Mouse (Mus musculus): ENCODE data around the gene Cldn4. TPM values are rescaled to one million over a fixed set of nuclear protein-coding genes. Genes with fewer than 3 reads are reported as not detected.

The Cldn4 gene
- polyA plus RNA-seq (2014; fragmentation: Illumina TruSeq; extraction: RNeasy Lipid Tissue Mini Kit (QIAGEN cat#74804); ENCODE audit: low replicate concordance) = 1.6 TPM

DNA sequence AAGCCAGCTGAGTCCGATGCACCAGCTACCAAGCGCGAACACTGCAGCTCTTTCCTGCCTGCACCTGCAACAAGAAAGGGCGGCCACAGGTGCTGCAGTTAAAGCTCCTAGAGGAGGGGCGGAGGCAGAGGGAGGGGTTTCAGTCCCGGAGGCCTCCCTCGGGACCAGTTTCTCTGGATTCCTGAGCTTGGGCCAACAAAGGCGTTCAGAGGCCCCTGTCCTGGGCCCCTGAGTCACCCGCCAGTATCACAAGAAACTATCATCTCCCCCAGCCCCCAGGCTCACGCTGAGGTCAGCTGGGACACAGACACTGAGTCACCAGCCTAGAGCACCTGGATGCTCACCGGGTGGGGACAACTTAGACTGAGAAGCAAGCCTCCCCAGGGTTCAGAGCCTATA is at the start of gene Cldn4:
Gene Cldn4 (minus strand): TSS at position 78 of the 399 bp plus-strand sequence.

DNA sequence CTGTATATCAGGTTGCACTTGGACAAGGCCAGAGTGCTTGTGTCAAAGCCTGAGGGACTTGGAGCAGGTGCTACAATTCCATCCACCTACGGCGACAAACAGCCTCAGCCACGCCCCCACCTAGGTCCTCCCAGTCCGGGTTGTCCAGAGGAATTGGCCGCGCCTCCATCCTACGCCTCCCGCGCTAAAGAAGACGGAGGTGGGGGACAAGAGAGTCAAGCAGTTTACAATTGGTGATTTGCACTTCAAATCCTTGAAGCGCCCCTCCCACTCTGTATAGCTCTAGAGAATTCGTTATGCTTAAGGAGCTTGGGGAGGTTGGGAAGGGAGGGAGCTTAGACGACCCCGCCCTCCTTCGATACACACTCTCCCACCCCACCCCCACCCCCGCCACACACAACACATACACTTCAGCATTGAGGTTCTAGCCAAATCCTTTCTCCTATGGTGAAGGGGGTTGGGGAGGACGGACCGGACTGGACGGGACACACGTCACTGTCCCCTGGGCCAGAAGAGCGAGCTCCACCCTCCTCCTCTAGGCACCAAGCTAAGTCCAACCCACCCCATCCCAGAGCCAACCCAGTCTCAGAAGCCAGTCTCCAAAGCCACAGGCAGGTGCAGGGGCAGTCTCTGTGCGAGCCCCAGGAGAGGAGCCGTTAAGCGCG is 39.0 kb upstream of the Cldn4 start, which contains the start of gene Cldn3:
Gene Cldn3 (plus strand): TSS at position 582 of the 665 bp plus-strand sequence.

DNA sequence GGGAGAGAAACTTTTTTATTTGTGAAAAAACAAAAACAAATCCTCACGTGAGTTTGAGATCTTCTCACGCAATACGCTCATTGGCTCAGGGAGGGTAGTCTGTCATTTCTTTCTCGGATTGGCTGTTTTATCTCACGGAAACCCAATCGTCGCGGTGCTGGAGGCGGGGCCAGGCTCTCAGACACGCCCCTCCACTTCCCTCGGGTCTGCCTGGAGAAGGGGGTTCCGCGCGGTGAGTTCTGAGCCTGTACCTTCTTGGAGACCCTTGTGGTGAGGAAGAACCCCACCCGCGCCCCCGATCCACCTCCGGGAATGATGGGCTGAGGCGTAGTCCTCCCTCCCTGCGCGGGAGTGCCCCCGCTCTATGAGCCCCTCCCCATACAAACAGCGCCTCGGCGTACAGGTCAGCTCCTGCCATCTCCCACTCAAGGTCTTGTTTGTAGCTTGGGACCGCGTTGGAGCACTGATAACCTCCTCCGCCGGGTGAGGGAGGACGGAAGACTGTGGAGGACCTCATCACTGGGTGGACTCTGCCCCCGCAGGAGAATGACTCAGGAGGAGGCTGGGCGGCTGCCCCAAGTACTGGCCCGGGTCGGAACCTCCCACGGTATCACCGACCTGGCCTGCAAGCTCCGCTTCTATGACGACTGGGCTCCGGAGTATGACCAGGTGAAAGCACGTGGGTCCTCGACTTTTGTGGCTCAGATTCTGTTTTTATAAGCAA is 14.4 kb downstream of the Cldn4 start, which contains the start of gene Mettl27:
Gene Mettl27 (plus strand): TSS at position 190 of the 724 bp plus-strand sequence.

DNA sequence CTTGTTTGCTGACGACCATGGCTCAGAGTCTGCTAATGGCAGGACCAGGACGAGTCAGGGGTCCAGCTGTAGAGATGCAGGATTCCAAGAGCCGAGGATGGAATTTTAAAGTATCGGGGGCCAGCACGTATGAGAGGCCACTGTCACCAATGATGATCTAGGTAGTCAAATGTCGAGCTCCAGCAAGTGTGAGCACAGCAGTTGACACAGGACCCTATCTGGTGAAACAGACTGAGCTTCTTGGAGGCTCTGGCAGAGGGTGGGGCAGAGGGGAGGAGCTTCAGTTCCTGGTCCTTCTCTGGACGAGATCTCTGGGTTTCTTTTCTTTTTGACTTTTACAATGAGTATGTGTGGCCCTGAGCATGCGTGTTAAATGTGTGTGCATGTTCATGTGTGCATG is 31.4 kb downstream of the Cldn4 start, which contains the start of gene Cldn13:
Gene Cldn13 (minus strand): TSS at position 216 of the 400 bp plus-strand sequence.

DNA sequence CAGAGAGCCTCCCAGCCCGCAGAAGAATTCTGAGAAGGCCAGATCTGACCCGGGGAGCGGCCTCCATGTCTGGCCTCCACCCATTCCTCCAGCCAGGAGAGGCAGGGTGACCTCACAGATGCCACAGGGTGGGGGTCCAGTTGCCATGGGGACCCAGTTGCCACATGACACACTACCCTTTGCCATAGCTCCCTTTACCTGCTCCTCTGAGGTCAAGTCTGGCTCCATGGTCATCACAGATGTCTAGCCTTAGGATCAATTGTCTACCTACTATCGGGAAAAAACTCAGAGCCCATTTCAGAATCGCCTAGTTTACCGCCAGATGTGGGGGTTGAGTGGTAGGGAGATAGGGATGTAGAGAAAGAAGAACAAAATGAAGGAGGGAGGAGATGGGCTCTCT is 40.1 kb downstream of the Cldn4 start, which contains the start of gene Tmem270:
Gene Tmem270 (minus strand): TSS at position 101 of the 400 bp plus-strand sequence.

Other genes with a start within 250 kb of the Cldn4 start
- gene Eln, start 199.6 kb downstream of the Cldn4 start, polyA plus RNA-seq (2014; fragmentation: Illumina TruSeq; extraction: RNeasy Lipid Tissue Mini Kit (QIAGEN cat#74804); ENCODE audit: low replicate concordance) = 1.1 TPM
- gene Tmem270, start 40.2 kb downstream of the Cldn4 start, polyA plus RNA-seq (2014; fragmentation: Illumina TruSeq; extraction: RNeasy Lipid Tissue Mini Kit (QIAGEN cat#74804); ENCODE audit: low replicate concordance) = not detected
- gene Cldn13, start 31.4 kb downstream of the Cldn4 start, polyA plus RNA-seq (2014; fragmentation: Illumina TruSeq; extraction: RNeasy Lipid Tissue Mini Kit (QIAGEN cat#74804); ENCODE audit: low replicate concordance) = not detected
- gene Mettl27, start 14.6 kb downstream of the Cldn4 start, polyA plus RNA-seq (2014; fragmentation: Illumina TruSeq; extraction: RNeasy Lipid Tissue Mini Kit (QIAGEN cat#74804); ENCODE audit: low replicate concordance) = 4.4 TPM
- gene Cldn3, start 39.3 kb upstream of the Cldn4 start, polyA plus RNA-seq (2014; fragmentation: Illumina TruSeq; extraction: RNeasy Lipid Tissue Mini Kit (QIAGEN cat#74804); ENCODE audit: low replicate concordance) = 0.71 TPM
- gene Abhd11, start 62.2 kb upstream of the Cldn4 start, polyA plus RNA-seq (2014; fragmentation: Illumina TruSeq; extraction: RNeasy Lipid Tissue Mini Kit (QIAGEN cat#74804); ENCODE audit: low replicate concordance) = 3.7 TPM
- not detected for gene Stx1a, start 76.5 kb upstream of the Cldn4 start, polyA plus RNA-seq (2014; fragmentation: Illumina TruSeq; extraction: RNeasy Lipid Tissue Mini Kit (QIAGEN cat#74804); ENCODE audit: low replicate concordance)
- gene Dnajc30, start 117.3 kb upstream of the Cldn4 start, polyA plus RNA-seq (2014; fragmentation: Illumina TruSeq; extraction: RNeasy Lipid Tissue Mini Kit (QIAGEN cat#74804); ENCODE audit: low replicate concordance) = 7.3 TPM
- 8.2 TPM for gene Bud23, start 118.0 kb upstream of the Cldn4 start, polyA plus RNA-seq (2014; fragmentation: Illumina TruSeq; extraction: RNeasy Lipid Tissue Mini Kit (QIAGEN cat#74804); ENCODE audit: low replicate concordance)
- gene Vps37d, start 131.3 kb upstream of the Cldn4 start, polyA plus RNA-seq (2014; fragmentation: Illumina TruSeq; extraction: RNeasy Lipid Tissue Mini Kit (QIAGEN cat#74804); ENCODE audit: low replicate concordance) = not detected
- 13.9 TPM for gene Mlxipl, start 143.0 kb upstream of the Cldn4 start, polyA plus RNA-seq (2014; fragmentation: Illumina TruSeq; extraction: RNeasy Lipid Tissue Mini Kit (QIAGEN cat#74804); ENCODE audit: low replicate concordance)
- gene Tbl2, start 202.7 kb upstream of the Cldn4 start, polyA plus RNA-seq (2014; fragmentation: Illumina TruSeq; extraction: RNeasy Lipid Tissue Mini Kit (QIAGEN cat#74804); ENCODE audit: low replicate concordance) = 4.8 TPM
- gene Bcl7b, start 221.3 kb upstream of the Cldn4 start, polyA plus RNA-seq (2014; fragmentation: Illumina TruSeq; extraction: RNeasy Lipid Tissue Mini Kit (QIAGEN cat#74804); ENCODE audit: low replicate concordance) = 5.6 TPM
- gene Baz1b, start 240.3 kb upstream of the Cldn4 start, polyA plus RNA-seq (2014; fragmentation: Illumina TruSeq; extraction: RNeasy Lipid Tissue Mini Kit (QIAGEN cat#74804); ENCODE audit: low replicate concordance) = 27.7 TPM